Mouse (Mus musculus): ENCODE results near the gene Nprl3. TPM values are rescaled to one million over a fixed set of nuclear protein-coding genes. Genes with fewer than 3 reads are reported as not detected.
A peak's percentile ranks its signal among the peaks of the same experiment; 100 is the strongest.

The Nprl3 gene
- total and polyA plus RNA-seq, 3 experiments: 27.1 to 59.5 (median 27.2) TPM

DNA sequence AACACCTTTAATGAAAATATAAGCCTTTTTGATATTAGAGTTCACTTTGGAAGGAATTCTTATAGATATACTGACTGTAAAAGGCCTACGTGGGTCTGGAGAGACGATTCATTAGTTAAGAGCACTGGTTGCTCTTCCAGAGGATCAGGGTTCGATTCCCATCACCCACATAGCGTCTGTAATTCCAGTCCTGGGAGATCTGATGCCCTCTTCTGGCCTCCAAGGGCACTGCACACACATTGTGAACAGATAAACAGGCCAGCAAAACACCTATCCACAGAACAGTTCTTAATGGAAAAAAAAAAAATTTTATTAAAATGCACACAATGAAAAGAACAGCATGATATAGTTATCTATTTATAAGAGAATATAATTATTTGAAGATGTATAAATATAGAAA is 80.3 kb downstream of the Nprl3 start:
- 84% methylated on average over 4 of the region's 4 CpGs for WGBS
- no peaks in the 10 kb centered on the region for H3K4me1 ChIP-seq (ENCODE audit: control insufficient read depth, insufficient read depth, low read length)
- no peak for DNase-seq
- H3K79me2 ChIP-seq (replicated peaks; ENCODE audit: control insufficient read depth, insufficient read depth, low read length): no peaks in the 10 kb centered on the region
- no peak overlapping the region for H3K4me3 ChIP-seq
- intact Hi-C loops (cut with DNase I): loop anchor here (10.0 kb wide), 1 partner anchor 138 kb away; no protein-coding TSS in a partner anchor
- no peaks in the 10 kb centered on the region for H3K27me3 ChIP-seq (ENCODE audit: control insufficient read depth, insufficient read depth, low read length)
- H3K9ac ChIP-seq (ENCODE audit: low read depth, low read length): no peak overlapping the region
- no peak overlapping the region for H3K27ac ChIP-seq
- no peaks in the 10 kb centered on the region for H3K36me3 ChIP-seq (ENCODE audit: control insufficient read depth, insufficient read depth, low read length)
- no peak for TF ChIP-seq POLR2A (IDR thresholded peaks at IDR 0.05; ENCODE audit: insufficient read depth, low read depth, low read length)
- TF ChIP-seq CTCF (IDR thresholded peaks at IDR 0.05): 0 out of 2 replicates have a peak, but pooled peaks have one; percentile 10

DNA sequence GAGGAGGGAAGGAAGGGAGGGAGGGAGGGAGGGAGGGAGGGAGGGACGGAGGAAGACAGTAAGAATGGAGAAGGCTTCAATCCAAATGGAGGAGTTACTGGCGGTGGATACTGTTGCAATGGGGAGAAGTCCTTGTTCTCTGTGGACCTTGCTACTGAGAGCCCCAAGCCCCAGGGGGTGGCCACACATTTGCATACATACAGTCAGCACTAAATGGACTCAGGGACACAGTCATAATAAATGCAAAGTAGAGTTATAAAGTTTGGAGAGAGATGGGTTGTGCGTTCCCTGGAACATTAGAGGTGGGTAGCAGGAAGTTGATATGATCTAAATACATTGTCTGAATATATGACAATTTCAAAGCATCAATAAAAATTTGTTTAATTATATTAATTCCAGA is 81.5 kb downstream of the Nprl3 start:
- intact Hi-C loops (cut with DNase I): loop anchor here (10.0 kb wide), 1 partner anchor 139 kb away; no protein-coding TSS in a partner anchor
- Histone ChIP-seq H3K4me1 (ENCODE audit: control insufficient read depth, insufficient read depth, low read length) (no peaks in the 10 kb centered on the region), H3K27ac (no peak overlapping the region), H3K79me2 (replicated peaks; ENCODE audit: control insufficient read depth, insufficient read depth, low read length) (no peaks in the 10 kb centered on the region), H3K36me3 (ENCODE audit: control insufficient read depth, insufficient read depth, low read length) (no peaks in the 10 kb centered on the region), H3K9ac (ENCODE audit: low read depth, low read length) (no peak overlapping the region), H3K27me3 (ENCODE audit: control insufficient read depth, insufficient read depth, low read length) (no peaks in the 10 kb centered on the region), H3K4me3 (no peak overlapping the region)
- TF ChIP-seq CTCF (IDR thresholded peaks at IDR 0.05) (no peak), POLR2A (IDR thresholded peaks at IDR 0.05; ENCODE audit: insufficient read depth, low read depth, low read length) (no peak), EP300 (IDR thresholded peaks at IDR 0.05; ENCODE audit: insufficient read depth, low read depth, low read length) (no peak)
- DNase-seq: no peak
- whole genome bisulfite sequencing: 79% methylated on average over 3 of the region's 3 CpGs

DNA sequence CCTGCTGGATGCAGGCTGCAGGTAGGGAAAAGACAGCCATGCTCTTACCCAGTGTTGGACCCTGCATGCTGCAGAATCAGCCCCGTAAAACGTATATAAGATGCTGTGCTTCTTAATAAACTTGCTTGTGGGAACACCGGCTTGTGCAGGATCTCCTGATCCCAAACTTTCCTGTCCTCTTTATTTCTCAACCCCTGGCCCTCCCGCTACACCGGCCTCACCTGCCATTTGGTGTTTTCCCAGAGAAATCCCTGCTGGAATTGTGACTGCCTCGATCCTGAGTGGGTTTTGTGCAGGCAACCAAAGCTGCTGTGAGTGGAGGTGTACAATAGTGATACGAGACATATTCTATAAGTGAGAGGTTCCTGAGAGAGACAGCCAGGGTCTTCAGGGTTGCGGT is 83.0 kb downstream of the Nprl3 start:
- Histone ChIP-seq H3K36me3 (ENCODE audit: control insufficient read depth, insufficient read depth, low read length) (no peaks in the 10 kb centered on the region), H3K79me2 (replicated peaks; ENCODE audit: control insufficient read depth, insufficient read depth, low read length) (no peaks in the 10 kb centered on the region), H3K9ac (ENCODE audit: low read depth, low read length) (no peak overlapping the region), H3K4me1 (ENCODE audit: control insufficient read depth, insufficient read depth, low read length) (no peaks in the 10 kb centered on the region), H3K27me3 (ENCODE audit: control insufficient read depth, insufficient read depth, low read length) (no peaks in the 10 kb centered on the region), H3K4me3 (no peak overlapping the region), H3K27ac (no peak overlapping the region)
- DNase-seq: no peak
- TF ChIP-seq EP300 (IDR thresholded peaks at IDR 0.05; ENCODE audit: insufficient read depth, low read depth, low read length) (no peak), CTCF (IDR thresholded peaks at IDR 0.05) (no peak), POLR2A (IDR thresholded peaks at IDR 0.05; ENCODE audit: insufficient read depth, low read depth, low read length) (no peak)
- 86% methylated on average over 8 of the region's 8 CpGs for WGBS
- intact Hi-C loops (cut with DNase I): loop anchor here (10.0 kb wide), 1 partner anchor 140 kb away; no protein-coding TSS in a partner anchor

- H3K36me3 ChIP-seq (ENCODE audit: control insufficient read depth, insufficient read depth, low read length): no peaks in the 10 kb centered on the region
- no peaks in the 10 kb centered on the region for H3K4me1 ChIP-seq (ENCODE audit: control insufficient read depth, insufficient read depth, low read length)
- H3K4me3 ChIP-seq: no peak overlapping the region
- DNase-seq: peak; percentile 70 to 81
- H3K27ac ChIP-seq: no peak overlapping the region
- intact Hi-C loops (cut with DNase I): loop anchor here (1.0 to 10.0 kb wide), 3 partner anchors 56 to 143 kb away; partner anchors contain the start of gene Hbq1b
- H3K9ac ChIP-seq (ENCODE audit: low read depth, low read length): no peak overlapping the region
- 37% methylated on average over 24 of the region's 25 CpGs for WGBS
- no peaks in the 10 kb centered on the region for H3K27me3 ChIP-seq (ENCODE audit: control insufficient read depth, insufficient read depth, low read length)
- TF ChIP-seq EP300 (IDR thresholded peaks at IDR 0.05; ENCODE audit: insufficient read depth, low read depth, low read length) (peak; percentile 82), CTCF (IDR thresholded peaks at IDR 0.05) (peak; percentile 82), POLR2A (IDR thresholded peaks at IDR 0.05; ENCODE audit: insufficient read depth, low read depth, low read length) (no peak)
- H3K79me2 ChIP-seq (replicated peaks; ENCODE audit: control insufficient read depth, insufficient read depth, low read length): no peaks in the 10 kb centered on the region
Observed at GRCm38 (mm10) chr11:32181973-32182868, 85.3 kb downstream of the Nprl3 start.

DNA sequence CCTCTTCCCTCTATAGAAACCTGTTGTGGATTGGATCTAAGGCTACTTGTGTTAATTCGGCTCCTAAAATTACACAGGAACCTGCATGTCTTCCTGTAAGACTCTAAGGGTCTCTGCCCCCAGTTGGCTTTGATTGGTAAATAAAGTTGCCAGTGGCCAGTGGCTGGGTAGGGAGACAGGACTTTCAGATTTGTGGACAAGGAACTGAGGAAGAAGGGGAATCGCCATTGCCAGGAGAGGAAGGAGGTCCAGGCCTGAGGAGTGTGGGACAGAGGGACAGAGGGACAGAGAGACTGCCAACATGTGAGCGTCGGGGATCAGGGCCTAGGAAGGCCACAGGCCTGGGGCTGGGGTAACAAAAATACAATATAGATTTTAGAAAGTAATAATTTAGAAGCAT is 86.3 kb downstream of the Nprl3 start:
- no peak for DNase-seq
- 74% methylated on average over 4 of the region's 4 CpGs for WGBS
- TF ChIP-seq EP300 (IDR thresholded peaks at IDR 0.05; ENCODE audit: insufficient read depth, low read depth, low read length): no peak
- TF ChIP-seq POLR2A (IDR thresholded peaks at IDR 0.05; ENCODE audit: insufficient read depth, low read depth, low read length): no peak
- TF ChIP-seq CTCF (IDR thresholded peaks at IDR 0.05): no peak
- H3K27ac ChIP-seq: no peak overlapping the region
- H3K9ac ChIP-seq (ENCODE audit: low read depth, low read length): no peak overlapping the region
- H3K36me3 ChIP-seq (ENCODE audit: control insufficient read depth, insufficient read depth, low read length): no peaks in the 10 kb centered on the region
- H3K4me1 ChIP-seq (ENCODE audit: control insufficient read depth, insufficient read depth, low read length): no peaks in the 10 kb centered on the region
- H3K4me3 ChIP-seq: no peak overlapping the region
- intact Hi-C loops (cut with DNase I): loop anchor here (10.0 kb wide), 1 partner anchor 144 kb away; no protein-coding TSS in a partner anchor
- no peaks in the 10 kb centered on the region for H3K79me2 ChIP-seq (replicated peaks; ENCODE audit: control insufficient read depth, insufficient read depth, low read length)
- H3K27me3 ChIP-seq (ENCODE audit: control insufficient read depth, insufficient read depth, low read length): no peaks in the 10 kb centered on the region

DNA sequence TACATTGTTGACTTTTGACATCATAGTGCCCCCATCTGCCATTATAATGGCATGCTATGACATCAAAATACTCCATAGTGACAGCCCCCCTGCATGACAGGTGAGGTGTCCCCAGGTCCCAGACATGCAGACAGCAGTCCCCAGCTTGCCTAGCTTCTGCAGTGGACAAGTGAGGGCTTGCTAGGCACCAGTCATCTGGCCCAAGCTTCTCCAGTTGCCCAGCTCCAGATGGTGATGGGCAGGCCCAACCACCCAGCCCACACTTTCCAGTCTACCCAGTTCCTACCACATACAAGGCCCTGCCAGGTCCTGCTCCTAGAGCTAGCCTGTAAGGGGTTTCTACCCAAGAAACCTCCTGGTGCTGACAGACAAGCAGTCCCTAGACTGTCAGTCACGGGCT is 89.0 kb downstream of the Nprl3 start:
- no peak for DNase-seq
- Histone ChIP-seq H3K27ac (no peak overlapping the region), H3K36me3 (ENCODE audit: control insufficient read depth, insufficient read depth, low read length) (no peaks in the 10 kb centered on the region), H3K27me3 (ENCODE audit: control insufficient read depth, insufficient read depth, low read length) (no peaks in the 10 kb centered on the region), H3K4me3 (no peak overlapping the region), H3K79me2 (replicated peaks; ENCODE audit: control insufficient read depth, insufficient read depth, low read length) (no peaks in the 10 kb centered on the region), H3K9ac (ENCODE audit: low read depth, low read length) (no peak overlapping the region), H3K4me1 (ENCODE audit: control insufficient read depth, insufficient read depth, low read length) (no peaks in the 10 kb centered on the region)
- WGBS: 69% methylated on average over 1 of the region's 1 CpGs
- no peak for TF ChIP-seq POLR2A (IDR thresholded peaks at IDR 0.05; ENCODE audit: insufficient read depth, low read depth, low read length)
- TF ChIP-seq EP300 (IDR thresholded peaks at IDR 0.05; ENCODE audit: insufficient read depth, low read depth, low read length): no peak
- no peak for TF ChIP-seq CTCF (IDR thresholded peaks at IDR 0.05)
- intact Hi-C loops (cut with DNase I): no loop called here

Other genes starting within 250 kb of the Nprl3 start
- not detected for gene Il9r, start 67.4 kb downstream of the Nprl3 start, total RNA-seq (2021)
- gene Il9r, start 67.4 kb downstream of the Nprl3 start, polyA plus RNA-seq (2012; rRNA removed): 0.03 and 0.37 TPM in 2 replicates
- 10 to 100 TPM; 10.0 to 13.3 TPM for gene Snrnp25, start 62.3 kb downstream of the Nprl3 start, total RNA-seq (2021)
- 11.8 and 13.8 TPM in 2 replicates for gene Snrnp25, start 62.3 kb downstream of the Nprl3 start, polyA plus RNA-seq (2012; rRNA removed)
- gene Rhbdf1, start 45.4 kb downstream of the Nprl3 start, total RNA-seq (2021): 10 to 100 TPM; 22.8 to 23.9 TPM
- gene Rhbdf1, start 45.4 kb downstream of the Nprl3 start, polyA plus RNA-seq (2012; rRNA removed): 70.3 and 92.8 TPM in 2 replicates
- gene Mpg, start 41.2 kb downstream of the Nprl3 start, total RNA-seq (2021): 1 to 10 TPM; 5.1 to 6.2 TPM
- gene Mpg, start 41.2 kb downstream of the Nprl3 start, polyA plus RNA-seq (2012; rRNA removed): 5.2 and 6.0 TPM in 2 replicates
- not detected for gene Hba-x, start 8.7 kb upstream of the Nprl3 start, total RNA-seq (2021)
- gene Hba-x, start 8.7 kb upstream of the Nprl3 start, polyA plus RNA-seq (2012; rRNA removed): not detected in 2 replicates
- over 10,000 TPM in 1 of 2 experiments, 1,000 to 10,000 TPM in 1; 5,353 to 37,215 TPM for gene Hba-a1, start 15.8 kb upstream of the Nprl3 start, total RNA-seq (2021)
- 3,162 and 34,446 TPM in 2 replicates for gene Hba-a1, start 15.8 kb upstream of the Nprl3 start, polyA plus RNA-seq (2012; rRNA removed)
- gene Hbq1b, start 19.3 kb upstream of the Nprl3 start, total RNA-seq (2021): 1 to 10 TPM in 1 of 2 experiments, under 1 TPM in 1; 0.70 to 2.4 TPM
- 1.5 and 3.8 TPM in 2 replicates for gene Hbq1b, start 19.3 kb upstream of the Nprl3 start, polyA plus RNA-seq (2012; rRNA removed)
- over 10,000 TPM in 1 of 2 experiments, 1,000 to 10,000 TPM in 1; 4,976 to 34,253 TPM for gene Hba-a2, start 28.8 kb upstream of the Nprl3 start, total RNA-seq (2021)
- gene Hba-a2, start 28.8 kb upstream of the Nprl3 start, polyA plus RNA-seq (2012; rRNA removed): 9,938 and 81,467 TPM in 2 replicates
- gene Hbq1a, start 32.4 kb upstream of the Nprl3 start, total RNA-seq (2021): 1 to 10 TPM in 1 of 2 experiments, not detected in 1; 4.4 TPM
- 0.50 and 7.0 TPM in 2 replicates for gene Hbq1a, start 32.4 kb upstream of the Nprl3 start, polyA plus RNA-seq (2012; rRNA removed)
- gene Sh3pxd2b, start 80.1 kb upstream of the Nprl3 start, total RNA-seq (2021): 1 to 10 TPM; 3.2 to 8.5 TPM
- gene Sh3pxd2b, start 80.1 kb upstream of the Nprl3 start, polyA plus RNA-seq (2012; rRNA removed): 4.0 and 5.3 TPM in 2 replicates
- gene Ubtd2, start 187.7 kb upstream of the Nprl3 start, total RNA-seq (2021): 1 to 10 TPM; 4.2 to 5.1 TPM
- 4.5 and 6.8 TPM in 2 replicates for gene Ubtd2, start 187.7 kb upstream of the Nprl3 start, polyA plus RNA-seq (2012; rRNA removed)